9 mouse cellular contexts compared by ENCODE assay signal in genomic region chr7:31042431-31042910, GRCm38 (mm10). TPM values are rescaled to one million over a fixed set of nuclear protein-coding genes. Genes with fewer than 3 reads are reported as not detected.
DNase-seq lines count a peak whose midpoint lies in the region; ATAC-seq and TF ChIP-seq lines count a peak whose summit lies in the region.
"Had no signal": no experiment of that assay in that cellular context is flagged by ENCODE, and none has a peak within 500 bp of the region (broad histone marks: within the 10 kb centered on the region; RNA-seq: fewer than 3 reads in every experiment).

Gene Fxyd5 (minus strand): TSS chr7:31042481.

- peaks cover 9% of the 10 kb centered on the region for H3K4me1 ChIP-seq in testis, adult 2 months (ENCODE audit: control insufficient read depth, insufficient read depth, low read length)
- H3K4me1 ChIP-seq in embryonic fibroblast, embryonic 13.5 days (ENCODE audit: control insufficient read depth, insufficient read depth, low read length): 0 out of 2 replicates have a peak, but pooled peaks cover 3% of the 10 kb centered on the region
- no peaks in the 10 kb centered on the region for H3K4me1 ChIP-seq in hindbrain, embryonic 11.5 days (replicated peaks; ENCODE audit: control insufficient read depth, insufficient read depth, low read length)
- H3K4me1 ChIP-seq in liver, embryonic 12.5 days: peaks cover 16% of the 10 kb centered on the region
- peaks cover 11% of the 10 kb centered on the region for H3K4me1 ChIP-seq in stomach, postnatal 0 days (replicated peaks; ENCODE audit: control insufficient read depth, insufficient read depth)

- H3K36me3 ChIP-seq in testis, adult 2 months (ENCODE audit: control insufficient read depth, insufficient read depth, low read length): no peaks in the 10 kb centered on the region
- no peaks in the 10 kb centered on the region for H3K36me3 ChIP-seq in hindbrain, embryonic 11.5 days (ENCODE audit: control insufficient read depth, insufficient read depth, low read length)
- no peaks in the 10 kb centered on the region for H3K36me3 ChIP-seq in liver, embryonic 12.5 days
- H3K36me3 ChIP-seq in stomach, postnatal 0 days (ENCODE audit: control insufficient read depth, insufficient read depth, low read length): no peaks in the 10 kb centered on the region

- H3K27me3 ChIP-seq in testis, adult 2 months (ENCODE audit: control insufficient read depth, insufficient read depth, low read length): no peaks in the 10 kb centered on the region
- H3K27me3 ChIP-seq in hindbrain, embryonic 11.5 days (ENCODE audit: control insufficient read depth, insufficient read depth, low read length): peaks cover 25% of the 10 kb centered on the region
- H3K27me3 ChIP-seq in liver, embryonic 12.5 days (replicated peaks): peaks cover 68% of the 10 kb centered on the region
- no peaks in the 10 kb centered on the region for H3K27me3 ChIP-seq in stomach, postnatal 0 days (ENCODE audit: control insufficient read depth, insufficient read depth, low read length)

- H3K9me3 ChIP-seq in hindbrain, embryonic 11.5 days (ENCODE audit: control insufficient read depth, low read length): no peaks in the 10 kb centered on the region
- H3K9me3 ChIP-seq in liver, embryonic 12.5 days (replicated peaks): no peaks in the 10 kb centered on the region
- H3K9me3 ChIP-seq in stomach, postnatal 0 days (ENCODE audit: control insufficient read depth, low read length): no peaks in the 10 kb centered on the region

- H3K9ac ChIP-seq in hindbrain, embryonic 11.5 days (ENCODE audit: low read depth, low read length): no peak within 1 kb of the TSS
- H3K9ac ChIP-seq in liver, embryonic 12.5 days: 0 out of 2 replicates have a peak within 1 kb of the TSS, but pooled peaks have one; percentile 41
- H3K9ac ChIP-seq in stomach, postnatal 0 days (ENCODE audit: low read length): peak within 1 kb of the TSS; percentile 38; the same call in 1 of the 2 replicates

- no peak within 1 kb of the TSS for H3K27ac ChIP-seq in testis, adult 2 months (ENCODE audit: control insufficient read depth, insufficient read depth, low read depth, low read length)
- no peak within 1 kb of the TSS for H3K27ac ChIP-seq in embryonic fibroblast, embryonic 13.5 days (ENCODE audit: insufficient read depth, low read length)
- no peak within 1 kb of the TSS for H3K27ac ChIP-seq in hindbrain, embryonic 11.5 days (ENCODE audit: low read depth, low read length)
- H3K27ac ChIP-seq in liver, embryonic 12.5 days: no peak within 1 kb of the TSS
- no peak within 1 kb of the TSS for H3K27ac ChIP-seq in stomach, postnatal 0 days (replicated peaks)

- H3K4me3 ChIP-seq in testis, adult 2 months (ENCODE audit: control insufficient read depth, low read depth, low read length): peak within 1 kb of the TSS; percentile 21
- peak within 1 kb of the TSS; percentile 60 for H3K4me3 ChIP-seq in embryonic fibroblast, embryonic 13.5 days (ENCODE audit: insufficient read depth, low read length)
- no peak within 1 kb of the TSS for H3K4me3 ChIP-seq in hindbrain, embryonic 11.5 days (ENCODE audit: low read depth, low read length)
- H3K4me3 ChIP-seq in liver, embryonic 12.5 days: peak within 1 kb of the TSS; percentile 39
- H3K4me3 ChIP-seq in stomach, postnatal 0 days (ENCODE audit: low read depth, low read length): peak within 1 kb of the TSS; percentile 27
- H3K4me3 ChIP-seq: erythroblast, embryonic 14.5 days had no signal

- TF ChIP-seq CTCF in testis, adult 2 months (IDR thresholded peaks at IDR 0.05; ENCODE audit: control insufficient read depth, insufficient read depth, insufficient replicate concordance, low read depth, low read length): no peak
- TF ChIP-seq CTCF in embryonic fibroblast, embryonic 13.5 days (IDR thresholded peaks at IDR 0.05; ENCODE audit: borderline replicate concordance, insufficient read depth, low read length): no peak
- TF ChIP-seq CTCF in stomach, postnatal 0 days (IDR thresholded peaks at IDR 0.05; ENCODE audit: low read depth): no peak

- TF ChIP-seq EP300 in stomach, postnatal 0 days (optimal IDR thresholded peaks at IDR 0.05): no peak

- no peak for DNase-seq in testis, postnatal 10 days (ENCODE audit: low spot score)
- DNase-seq in hindbrain, embryonic 11.5 days (ENCODE audit: low spot score): no peak
- DNase-seq in stomach, postnatal 0 days (ENCODE audit: low spot score): no peak
- no peak for DNase-seq in frontal cortex, postnatal 36 days (ENCODE audit: low spot score in 2 of 2)
- DNase-seq in right cerebral cortex, adult 18-20 months: no peak

- no peak for ATAC-seq in hindbrain, embryonic 11.5 days (ENCODE audit: low FRiP score)
- ATAC-seq in liver, embryonic 12.5 days: no peak
- ATAC-seq in stomach, postnatal 0 days (ENCODE audit: low FRiP score, low TSS enrichment): no peak

- no peak for TF ChIP-seq POLR2A in testis, adult 2 months (IDR thresholded peaks at IDR 0.05; ENCODE audit: control insufficient read depth, low read depth, low read length)
- no peak for TF ChIP-seq POLR2A in embryonic fibroblast, embryonic 13.5 days (IDR thresholded peaks at IDR 0.05; ENCODE audit: low read depth, low read length)

- WGBS in hindbrain, embryonic 11.5 days: 41% methylated on average over 10 of the region's 10 CpGs
- WGBS in liver, embryonic 12.5 days (ENCODE audit: insufficient replicate concordance): 39% methylated on average over 10 of the region's 10 CpGs
- 51% methylated on average over 10 of the region's 10 CpGs for WGBS in stomach, postnatal 0 days

- H3K4me2 ChIP-seq in hindbrain, embryonic 11.5 days (replicated peaks; ENCODE audit: low read depth, low read length): peak within 1 kb of the TSS; percentile 25; the same call in 1 of the 2 replicates
- peak within 1 kb of the TSS; percentile 55 for H3K4me2 ChIP-seq in liver, embryonic 12.5 days
- peak within 1 kb of the TSS; percentile 53 for H3K4me2 ChIP-seq in stomach, postnatal 0 days (replicated peaks; ENCODE audit: low read depth)

RNA-seq across cellular contexts. Expression of gene Fxyd5, which starts in this region (rescaled TPM):
- 8.3 and 12.1 TPM in 2 replicates for polyA plus RNA-seq in testis, adult 2 months (2012; rRNA removed)
- polyA plus RNA-seq in embryonic fibroblast, embryonic 13.5 days (2011; ENCODE audit: insufficient read length, low read depth, missing spikeins): 79.0 and 143 TPM in 2 replicates
- polyA plus RNA-seq in hindbrain, embryonic 11.5 days (2014; fragmentation: Nextera tagmentation; extraction: Ambion mirVana): 12.3 and 14.1 TPM in 2 replicates
- polyA plus RNA-seq in liver, embryonic 12.5 days (2016; fragmentation: Nextera tagmentation; extraction: Ambion mirVana): 19.0 and 22.3 TPM in 2 replicates
- polyA plus RNA-seq in stomach, postnatal 0 days (2015; fragmentation: Nextera tagmentation; extraction: Ambion mirVana): 13.3 and 16.0 TPM in 2 replicates
